Mouse (Mus musculus) regulatory T cell (primary cell): ENCODE measurements around the gene Micall1.

Experiments used
- in situ Hi-C: fragments of 300-600 bp; cut with MboI, MseI; formaldehyde crosslinking; loops from one replicate; pipeline ENCODE4 v1.15.1; 2025; ENCODE audit warnings: high pct_unique_total_duplicates

The Micall1 gene

GRCm38 (mm10) chr15:79176905-79177304 lies 68.2 kb downstream of the Micall1 start:
- in situ Hi-C loops = loop anchor here (10.0 kb wide), 1 partner anchor 1218 kb away; no protein-coding TSS in a partner anchor

- in situ Hi-C loops = no loop called here
These were observed 76.5 kb downstream of the Micall1 start for GRCm38 (mm10) chr15:79185213-79185612.
